Mouse (Mus musculus): ENCODE results near the gene Vmn2r88. TPM values are rescaled to one million over a fixed set of nuclear protein-coding genes. Genes with fewer than 3 reads are reported as not detected.

The Vmn2r88 gene
- polyA plus RNA-seq, 1 experiment from 2014 or later = not detected

Other genes with a start within 250 kb of the Vmn2r88 start
- not detected in 2 replicates for gene Rnase2b, start 248.6 kb upstream of the Vmn2r88 start, polyA plus RNA-seq (2016; fragmentation: Nextera tagmentation; extraction: Ambion mirVana)
- not detected in 2 replicates for gene Ang2, start 211.7 kb upstream of the Vmn2r88 start, polyA plus RNA-seq (2016; fragmentation: Nextera tagmentation; extraction: Ambion mirVana)
- gene Ear14, start 207.4 kb upstream of the Vmn2r88 start, polyA plus RNA-seq (2016; fragmentation: Nextera tagmentation; extraction: Ambion mirVana) = not detected in 2 replicates
- gene Rnase2a, start 154.7 kb upstream of the Vmn2r88 start, polyA plus RNA-seq (2016; fragmentation: Nextera tagmentation; extraction: Ambion mirVana) = not detected in 2 replicates
- not detected in 2 replicates for gene Gm7247, start 49.1 kb upstream of the Vmn2r88 start, polyA plus RNA-seq (2016; fragmentation: Nextera tagmentation; extraction: Ambion mirVana)
- not detected in 2 replicates for gene Vmn2r89, start 41.0 kb downstream of the Vmn2r88 start, polyA plus RNA-seq (2016; fragmentation: Nextera tagmentation; extraction: Ambion mirVana)
- not detected in 2 replicates for gene Gm5622, start 142.0 kb downstream of the Vmn2r88 start, polyA plus RNA-seq (2016; fragmentation: Nextera tagmentation; extraction: Ambion mirVana)
- gene Gm17175, start 163.2 kb downstream of the Vmn2r88 start, polyA plus RNA-seq (2016; fragmentation: Nextera tagmentation; extraction: Ambion mirVana) = not detected in 2 replicates
- not detected in 2 replicates for gene Gm17174, start 181.3 kb downstream of the Vmn2r88 start, polyA plus RNA-seq (2016; fragmentation: Nextera tagmentation; extraction: Ambion mirVana)
- gene Gm17078, start 200.5 kb downstream of the Vmn2r88 start, polyA plus RNA-seq (2016; fragmentation: Nextera tagmentation; extraction: Ambion mirVana) = not detected in 2 replicates
- not detected in 2 replicates for gene Gm4181, start 224.8 kb downstream of the Vmn2r88 start, polyA plus RNA-seq (2016; fragmentation: Nextera tagmentation; extraction: Ambion mirVana)

All from embryonic facial prominence, embryonic 10.5 days (tissue).